Mouse (Mus musculus) heart, embryonic 16.5 days (tissue): ENCODE data around the gene Usp33. TPM values are rescaled to one million over a fixed set of nuclear protein-coding genes. Genes with fewer than 3 reads are reported as not detected.

Experiments
- ATAC-seq: fragments of 200-750 bp; cut with Nextera tagmentation; replicated peaks from 2 replicates; pipeline ENCODE4 v1.8.0; 2017; ENCODE audit warnings: moderate number of reproducible peaks; ENCODE audit not compliant: insufficient read depth, low FRiP score; ENCODE audit errors: extremely low read depth
- H3K27ac ChIP-seq: fragments of 300-500 bp; sonication (generic); 2 replicates; pipeline ENCODE4 v1.5.1; 2014; ENCODE audit warnings: mild to moderate bottlenecking, low read length, control low read depth, moderate library complexity
- H3K27me3 ChIP-seq: fragments of 300-500 bp; sonication (generic); 2 replicates; pipeline ENCODE4 v1.6.1; 2014; ENCODE audit warnings: low read length, mixed read lengths; ENCODE audit not compliant: control insufficient read depth, insufficient read depth
- H3K36me3 ChIP-seq: fragments of 300-500 bp; sonication (generic); 2 replicates; pipeline ENCODE4 v1.6.1; 2014; ENCODE audit not compliant: control insufficient read depth, insufficient read depth
- H3K4me1 ChIP-seq: fragments of 300-500 bp; sonication (generic); 2 replicates; pipeline ENCODE4 v1.6.1; 2014; ENCODE audit warnings: low read length, mixed read lengths; ENCODE audit not compliant: control insufficient read depth, insufficient read depth
- H3K4me2 ChIP-seq: fragments of 300-500 bp; sonication (generic); 2 replicates; pipeline ENCODE4 v1.6.1; 2014; ENCODE audit warnings: low read depth, mild to moderate bottlenecking, control low read depth, low read length
- H3K4me3 ChIP-seq: fragments of 300-500 bp; sonication (generic); 2 replicates; pipeline ENCODE4 v1.5.1; 2014; ENCODE audit warnings: mild to moderate bottlenecking, control low read depth, low read length
- H3K9ac ChIP-seq: fragments of 300-500 bp; sonication (generic); 2 replicates; pipeline ENCODE4 v1.6.1; 2014; ENCODE audit warnings: low read length, control low read depth
- H3K9me3 ChIP-seq: fragments of 300-500 bp; sonication (generic); replicated peaks from 2 replicates; pipeline ENCODE4 v1.6.1; 2016; ENCODE audit warnings: low read length; ENCODE audit not compliant: control insufficient read depth
- WGBS: fragments of 180-500 bp; shearing (Covaris S2); extraction: QIAGEN DNeasy Blood & Tissue Kit; methylation state at CpG from one replicate; pipeline ENCODE4 v1.1.7; 2014; 5-methylcytosine and 5-hydroxymethylcytosine counted together
- polyA plus RNA-seq: library from polyadenylated mRNA; unstranded; fragments of >200 nt; fragmentation: Nextera tagmentation; extraction: Ambion mirVana; gene quantifications from 2 replicates; pipeline ENCODE4 v1.2.1, GENCODE M21; 2015

Usp33 gene
- polyA plus RNA-seq, 1 experiment from 2014 or later: 29.3 TPM

DNA sequence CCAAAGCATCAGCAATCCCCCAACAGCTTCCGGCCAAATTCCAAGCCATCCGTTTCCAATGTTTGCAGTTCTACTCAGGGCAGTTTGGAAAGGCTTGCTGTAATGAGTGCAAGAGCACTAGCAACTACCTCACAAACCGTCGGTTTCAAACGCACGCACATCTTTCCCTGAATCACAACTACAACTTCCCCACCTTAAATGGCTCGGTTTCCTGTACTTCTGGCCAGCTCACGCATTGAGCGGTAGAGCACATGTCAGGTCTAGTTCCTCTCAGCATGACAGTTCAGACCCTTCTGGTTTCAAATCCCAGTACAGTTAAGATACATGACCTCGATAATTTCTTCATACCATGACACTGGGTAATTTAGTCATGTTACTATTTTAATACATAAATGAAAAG lies 12.6 kb upstream of the Usp33 start:
- H3K4me3 ChIP-seq: no peak overlapping the region
- no peaks in the 10 kb centered on the region; the same call in 1 of the 2 replicates for H3K4me1 ChIP-seq
- peaks cover 23% of the 10 kb centered on the region for H3K36me3 ChIP-seq
- H3K9me3 ChIP-seq: no peaks in the 10 kb centered on the region
- no peak for ATAC-seq
- H3K27me3 ChIP-seq: no peaks in the 10 kb centered on the region
- WGBS: 90% methylated on average over 10 of the region's 10 CpGs
- no peak overlapping the region for H3K9ac ChIP-seq
- no peak overlapping the region for H3K27ac ChIP-seq
- no peak overlapping the region for H3K4me2 ChIP-seq

DNA sequence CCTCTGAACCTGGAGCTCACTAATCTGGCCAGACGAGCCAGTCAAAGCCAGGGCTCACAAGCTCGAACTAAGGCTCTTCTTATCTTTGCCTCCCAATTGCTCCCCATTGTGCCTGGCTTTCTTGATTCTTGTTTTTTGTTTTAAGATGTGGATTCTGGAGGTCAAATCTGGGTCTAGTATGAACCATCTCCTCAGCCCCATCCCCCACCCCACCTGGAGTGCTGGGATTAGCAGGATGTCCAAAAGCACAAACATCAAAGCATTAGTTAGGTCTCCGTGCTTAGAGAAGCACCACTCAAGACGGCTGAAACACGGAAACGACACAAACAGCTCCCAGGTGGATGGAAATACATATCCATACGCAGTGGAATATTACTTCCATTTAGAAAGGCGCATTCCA lies 10.2 kb upstream of the Usp33 start:
- Histone ChIP-seq H3K9me3 (no peaks in the 10 kb centered on the region), H3K9ac (no peak overlapping the region), H3K27me3 (no peaks in the 10 kb centered on the region), H3K4me2 (no peak overlapping the region), H3K4me3 (no peak overlapping the region), H3K36me3 (peaks cover 23% of the 10 kb centered on the region), H3K4me1 (peaks cover 5% of the 10 kb centered on the region), H3K27ac (no peak overlapping the region)
- WGBS: 75% methylated on average over 8 of the region's 8 CpGs
- ATAC-seq: no peak

DNA sequence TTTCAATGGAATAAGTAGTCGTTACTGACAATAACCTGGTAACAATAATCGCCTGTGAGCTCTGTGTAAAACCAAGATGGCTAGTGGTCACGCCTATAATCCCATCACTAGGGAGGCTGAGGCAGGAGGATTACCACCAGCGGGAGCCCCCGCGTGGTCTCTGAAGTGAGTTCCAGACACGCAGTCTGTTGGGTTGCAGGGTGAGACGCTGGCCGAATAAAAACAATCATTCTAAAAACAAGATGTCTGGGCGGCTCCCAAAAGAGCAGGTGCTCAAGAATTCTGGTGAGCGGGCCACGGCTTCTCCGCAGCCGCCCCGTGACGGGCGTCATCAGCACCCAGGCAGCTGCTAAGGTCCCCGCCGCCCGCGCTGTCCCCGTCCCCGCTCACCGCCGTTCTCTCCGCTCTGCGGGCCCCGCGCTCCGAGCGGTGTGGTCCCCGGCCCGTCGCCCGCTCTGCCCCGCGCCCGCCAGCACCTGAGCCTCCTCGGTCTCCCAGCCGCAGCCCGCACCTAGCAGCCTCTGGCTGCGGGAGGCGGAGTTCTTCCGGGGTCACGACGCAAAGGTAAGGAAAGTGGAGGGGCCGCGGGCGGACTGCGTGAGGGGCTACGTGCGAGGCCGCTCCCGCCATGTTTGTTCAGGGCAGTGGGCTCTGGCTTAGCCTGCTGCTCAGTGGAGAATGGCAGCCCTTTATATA lies 6.3 kb upstream of the Usp33 start, which contains the start of gene Miga1:
Miga1 (minus strand) TSS at position 546 of the 696 bp plus-strand sequence.
- Histone ChIP-seq H3K9ac (peak within 1 kb of the TSS; percentile 87), H3K4me1 (peaks cover 5% of the 10 kb centered on the region), H3K27ac (peak within 1 kb of the TSS; percentile 62), H3K4me3 (peak within 1 kb of the TSS; percentile 93), H3K27me3 (no peaks in the 10 kb centered on the region), H3K4me2 (peak within 1 kb of the TSS; percentile 78), H3K9me3 (no peaks in the 10 kb centered on the region), H3K36me3 (peaks cover 8% of the 10 kb centered on the region)
- 1% methylated on average over 54 of the region's 54 CpGs for WGBS
- ATAC-seq: peak; percentile 83

- ATAC-seq: no peak
- H3K4me3 ChIP-seq: no peak overlapping the region
- no peaks in the 10 kb centered on the region for H3K36me3 ChIP-seq
- H3K27me3 ChIP-seq: no peaks in the 10 kb centered on the region
- peaks cover 13% of the 10 kb centered on the region for H3K4me1 ChIP-seq
- H3K4me2 ChIP-seq: no peak overlapping the region
- H3K9me3 ChIP-seq: no peaks in the 10 kb centered on the region
- 84% methylated on average over 15 of the region's 15 CpGs for WGBS
- no peak overlapping the region for H3K27ac ChIP-seq
- no peak overlapping the region for H3K9ac ChIP-seq
Measured at GRCm38 (mm10) chr3:152342961-152343517, 3.2 kb upstream of the Usp33 start.

GRCm38 (mm10) chr3:152346633-152347141 lies 409 bp downstream of the Usp33 start:
- Histone ChIP-seq H3K27me3 (no peaks in the 10 kb centered on the region), H3K4me1 (peaks cover 15% of the 10 kb centered on the region), H3K27ac (peak overlapping the region; percentile 73), H3K4me3 (peak overlapping the region; percentile 76), H3K36me3 (no peaks in the 10 kb centered on the region), H3K9me3 (no peaks in the 10 kb centered on the region), H3K4me2 (peak overlapping the region; percentile 77), H3K9ac (peak overlapping the region; percentile 86)
- WGBS: under 1% methylated on average over 49 of the region's 54 CpGs
- peak; percentile 37 for ATAC-seq

GRCm38 (mm10) chr3:152347227-152347626 lies 949 bp downstream of the Usp33 start:
- Histone ChIP-seq H3K27ac (no peak overlapping the region; the same call in 1 of the 2 replicates), H3K4me1 (peaks cover 15% of the 10 kb centered on the region), H3K9ac (peak overlapping the region; percentile 86), H3K4me2 (peak overlapping the region; percentile 77), H3K27me3 (no peaks in the 10 kb centered on the region), H3K4me3 (peak overlapping the region; percentile 76), H3K36me3 (no peaks in the 10 kb centered on the region), H3K9me3 (no peaks in the 10 kb centered on the region)
- 35% methylated on average over 3 of the region's 3 CpGs for WGBS
- ATAC-seq: no peak

GRCm38 (mm10) chr3:152348011-152348830 lies 1.9 kb downstream of the Usp33 start:
- no peak overlapping the region for H3K4me3 ChIP-seq
- no peak overlapping the region for H3K27ac ChIP-seq
- H3K27me3 ChIP-seq: no peaks in the 10 kb centered on the region
- no peak overlapping the region for H3K9ac ChIP-seq
- no peak overlapping the region for H3K4me2 ChIP-seq
- WGBS: 84% methylated on average over 10 of the region's 10 CpGs
- peaks cover 15% of the 10 kb centered on the region for H3K4me1 ChIP-seq
- H3K36me3 ChIP-seq: no peaks in the 10 kb centered on the region
- H3K9me3 ChIP-seq: no peaks in the 10 kb centered on the region
- ATAC-seq: no peak

DNA sequence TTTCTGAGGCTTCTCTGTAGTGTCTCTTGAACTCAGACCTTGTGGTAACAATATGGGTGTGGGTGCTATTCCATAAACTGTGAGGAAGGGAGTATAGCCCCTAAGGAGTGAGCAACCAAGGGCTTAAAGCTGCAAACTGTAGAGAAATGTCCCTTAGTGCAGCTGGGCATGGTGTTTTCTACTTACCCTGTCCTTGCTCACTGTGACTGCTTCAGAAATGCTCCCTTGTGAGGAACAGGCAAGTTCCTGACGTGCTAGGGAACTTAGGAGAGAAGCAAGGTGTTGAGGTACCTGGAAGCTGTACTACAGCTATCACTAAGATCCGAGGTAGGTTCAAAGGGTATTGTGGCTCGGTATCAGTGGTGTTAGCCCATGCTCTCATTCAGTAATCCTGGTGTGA lies 4.2 kb downstream of the Usp33 start:
- 66% methylated on average over 3 of the region's 3 CpGs for WGBS
- no peak overlapping the region for H3K9ac ChIP-seq
- no peaks in the 10 kb centered on the region for H3K27me3 ChIP-seq
- H3K9me3 ChIP-seq: no peaks in the 10 kb centered on the region
- H3K4me3 ChIP-seq: no peak overlapping the region
- no peak overlapping the region for H3K4me2 ChIP-seq
- H3K36me3 ChIP-seq: no peaks in the 10 kb centered on the region
- no peak overlapping the region for H3K27ac ChIP-seq
- ATAC-seq: no peak
- H3K4me1 ChIP-seq: peaks cover 17% of the 10 kb centered on the region
